Mouse (Mus musculus) cerebellum, adult 2 months (tissue): ENCODE measurements around the gene Cited4.

ENCODE experiments used
- CTCF ChIP-seq: fragments of 200-500 bp; IDR thresholded peaks from 2 replicates; pipeline ENCODE4 v1.5.1; 2011; ENCODE audit warnings: low read depth, mild to moderate bottlenecking, control low read depth, low read length, moderate library complexity, borderline replicate concordance; ENCODE audit not compliant: insufficient read depth
- POLR2A ChIP-seq: fragments of 200-500 bp; IDR thresholded peaks from 2 replicates; pipeline ENCODE4 v1.6.1; 2011; ENCODE audit warnings: low read length, control low read depth, borderline replicate concordance; ENCODE audit not compliant: insufficient read depth

DNA sequence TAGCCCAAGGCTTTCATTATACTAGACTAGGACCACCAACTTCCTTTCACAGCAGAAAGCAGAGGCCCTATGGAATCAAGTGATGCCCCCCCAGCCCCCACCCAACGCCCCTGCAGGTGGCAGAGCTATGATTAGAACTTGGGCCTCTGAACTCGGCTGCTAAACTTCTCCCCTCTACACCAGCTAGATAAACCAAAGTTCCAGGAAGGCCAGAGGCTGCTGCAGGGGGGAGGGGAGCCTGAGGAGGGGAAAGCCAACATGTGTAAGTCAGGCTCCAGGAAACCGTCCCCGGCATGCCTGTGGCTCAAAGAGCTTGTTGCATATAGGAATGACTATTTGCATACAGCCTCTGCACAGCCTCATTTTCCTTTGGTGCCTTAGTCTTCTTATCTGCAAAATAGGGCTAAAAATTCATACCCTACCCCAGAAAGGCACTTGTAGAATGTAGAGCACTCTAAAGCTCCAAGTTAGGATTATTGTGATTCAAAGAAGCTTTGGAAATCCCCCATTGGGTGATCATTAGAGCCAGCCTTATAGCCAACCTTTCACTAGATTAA is 1.1 kb upstream of the Cited4 start:
- TF ChIP-seq POLR2A: no peak
- no peak for TF ChIP-seq CTCF
